Mouse (Mus musculus) lung, postnatal 14 days (tissue): ENCODE measurements around the gene Pdlim5.

Source experiments
- DNase-seq: peaks from one replicate; pipeline ENCODE4 v3.0.0; 2021

Gene Pdlim5

DNA sequence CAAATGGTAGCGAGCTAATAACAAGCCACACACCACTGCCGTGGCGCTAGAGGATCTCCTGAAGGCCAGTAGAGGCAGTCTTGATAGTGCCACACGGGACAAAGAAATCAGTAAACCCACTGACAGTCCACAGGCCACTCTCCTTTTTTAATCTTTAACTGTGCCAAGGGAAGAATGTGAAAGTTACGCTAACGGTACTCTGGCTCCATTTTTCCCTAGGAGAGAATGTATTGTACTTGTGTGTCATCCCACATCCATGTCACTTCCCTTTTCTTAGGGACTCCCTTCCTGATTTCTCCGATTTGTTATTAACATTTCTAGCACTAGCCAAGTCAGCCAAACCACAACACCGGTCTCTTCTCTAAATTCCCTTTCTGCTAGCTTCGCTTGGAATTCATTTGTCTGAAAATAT is 1.5 kb downstream of the Pdlim5 start:
- DNase-seq = peak; percentile 15

DNA sequence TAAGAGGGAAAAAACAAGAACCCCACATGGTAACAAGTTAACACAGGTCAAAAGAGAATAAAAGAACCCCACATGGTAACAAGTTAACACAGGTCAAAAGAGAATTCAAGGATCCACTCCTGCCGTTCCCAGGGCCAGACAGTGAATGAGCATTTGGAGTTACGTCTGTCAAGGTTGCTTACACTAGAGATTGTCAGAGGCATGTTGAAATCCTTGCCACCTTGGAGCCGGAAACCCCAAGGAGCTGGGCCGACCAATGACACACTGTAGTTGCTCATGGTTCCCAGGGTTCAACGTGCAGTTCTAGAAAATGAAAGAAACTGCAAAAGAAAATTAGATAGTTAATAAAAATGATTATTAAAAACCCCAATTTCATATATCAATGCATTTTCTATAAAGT is 4.0 kb downstream of the Pdlim5 start:
- no peak for DNase-seq

DNA sequence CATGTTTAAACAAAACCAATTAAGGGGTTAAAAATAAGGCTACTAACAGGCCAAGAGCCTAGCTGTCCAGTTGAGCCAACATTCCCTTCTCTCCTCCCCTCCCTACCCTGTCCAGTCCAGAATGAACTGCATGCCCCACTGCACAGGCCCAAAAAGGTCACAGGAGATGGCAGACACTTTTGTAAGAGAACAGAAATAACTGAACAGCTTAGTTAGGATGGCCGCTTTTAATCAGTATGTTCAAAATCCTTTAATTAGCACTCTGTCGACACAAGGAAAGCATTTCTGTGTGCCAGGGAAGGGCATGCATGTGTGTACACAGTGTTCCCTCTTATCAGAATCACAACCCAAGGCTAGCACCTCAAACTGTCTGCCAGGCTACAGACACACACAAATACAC is 5.2 kb downstream of the Pdlim5 start:
- no peak for DNase-seq

DNA sequence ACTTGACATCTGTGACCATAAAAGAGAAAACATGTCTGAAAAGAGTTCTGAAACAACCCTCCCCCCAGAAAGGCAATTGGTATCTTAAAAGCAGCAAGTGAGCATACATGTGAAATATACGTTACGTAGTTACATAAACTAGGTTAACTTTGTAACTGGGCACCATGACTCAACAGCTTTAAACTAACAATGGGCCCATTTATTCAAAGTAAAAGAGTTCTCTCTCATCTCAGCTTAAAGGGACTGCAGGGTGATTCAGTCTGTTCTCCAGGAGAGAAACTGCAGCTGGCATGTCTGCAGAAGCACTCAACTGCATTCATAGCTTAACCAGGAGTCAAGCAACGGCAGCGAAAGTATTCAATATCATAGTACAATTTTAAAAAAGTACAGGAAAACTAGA is 7.3 kb downstream of the Pdlim5 start:
- DNase-seq = no peak

DNA sequence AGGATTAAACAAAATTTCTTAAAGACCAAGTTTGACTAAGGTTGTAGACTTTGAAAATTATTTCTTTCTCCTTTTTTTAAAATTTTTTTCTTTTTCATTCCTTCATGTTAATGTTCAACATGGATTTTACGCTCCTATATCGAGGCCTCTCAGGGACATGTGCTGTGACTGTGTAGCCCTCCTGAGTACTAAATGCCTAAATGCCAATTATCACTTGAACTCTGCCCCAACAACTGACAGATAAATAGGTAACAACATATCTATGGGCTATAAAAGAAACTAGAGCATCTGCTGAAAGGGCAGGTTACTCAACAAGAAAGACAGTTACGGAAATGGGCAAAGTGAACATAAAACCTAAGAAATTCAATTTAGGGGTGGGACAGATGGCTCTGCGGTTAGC is 9.0 kb downstream of the Pdlim5 start:
- DNase-seq = no peak

DNA sequence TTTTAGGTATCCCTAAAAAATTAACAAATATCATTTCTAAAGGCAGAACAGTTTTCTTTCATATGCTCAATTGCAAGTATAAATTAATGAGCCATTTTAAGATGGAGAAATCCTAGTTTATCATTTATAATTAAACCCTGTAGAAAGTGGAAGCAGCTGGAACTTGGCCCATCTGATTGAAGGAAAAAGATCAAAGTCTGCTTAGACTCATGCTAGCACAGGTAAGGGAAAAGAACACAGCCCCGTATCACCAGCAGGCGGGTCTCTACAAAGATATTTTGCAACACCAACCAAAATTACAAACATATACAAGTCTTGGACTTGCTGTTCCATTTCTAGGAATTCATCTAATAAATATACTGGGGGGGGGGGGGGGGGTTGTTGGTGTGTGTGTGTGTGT is 9.8 kb downstream of the Pdlim5 start:
- no peak for DNase-seq

DNA sequence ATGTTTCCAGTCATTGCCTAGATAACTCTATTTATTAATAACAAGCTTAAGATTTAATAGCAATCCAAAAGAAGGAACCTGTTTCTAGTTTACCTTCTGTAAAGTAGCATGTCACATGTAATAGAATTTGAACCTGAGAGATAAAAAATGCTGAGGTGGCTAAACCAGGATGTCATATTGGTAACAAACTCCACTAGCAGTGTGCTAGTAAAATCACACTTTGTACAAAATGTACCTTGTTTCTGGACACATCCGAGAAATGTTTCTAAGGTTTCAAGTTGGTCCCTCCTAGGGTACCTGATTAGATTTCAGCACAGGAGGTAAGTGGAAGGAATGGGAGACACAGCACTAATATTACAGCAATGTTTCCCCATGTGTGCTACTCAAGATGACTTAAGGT is 18.9 kb downstream of the Pdlim5 start:
- no peak for DNase-seq

DNA sequence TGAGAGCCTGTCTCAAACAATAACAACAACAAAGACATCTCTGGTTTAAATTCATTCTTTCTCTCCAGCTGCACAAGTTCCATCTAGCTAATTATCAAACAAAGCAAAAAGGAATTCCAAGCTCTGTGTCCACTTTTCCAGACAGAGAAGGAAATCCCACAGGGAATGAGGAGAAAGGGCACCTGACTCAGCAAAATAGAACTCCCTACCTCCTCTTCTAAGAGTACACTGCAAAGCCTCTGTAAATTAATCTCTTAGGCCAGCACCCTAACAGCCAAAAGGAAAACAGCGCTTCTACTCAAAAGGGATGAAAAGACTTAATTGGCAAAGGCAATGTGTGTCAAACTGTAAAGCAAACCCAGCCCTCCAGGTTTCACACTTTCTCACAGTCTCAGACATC is 20.4 kb downstream of the Pdlim5 start:
- no peak for DNase-seq

DNA sequence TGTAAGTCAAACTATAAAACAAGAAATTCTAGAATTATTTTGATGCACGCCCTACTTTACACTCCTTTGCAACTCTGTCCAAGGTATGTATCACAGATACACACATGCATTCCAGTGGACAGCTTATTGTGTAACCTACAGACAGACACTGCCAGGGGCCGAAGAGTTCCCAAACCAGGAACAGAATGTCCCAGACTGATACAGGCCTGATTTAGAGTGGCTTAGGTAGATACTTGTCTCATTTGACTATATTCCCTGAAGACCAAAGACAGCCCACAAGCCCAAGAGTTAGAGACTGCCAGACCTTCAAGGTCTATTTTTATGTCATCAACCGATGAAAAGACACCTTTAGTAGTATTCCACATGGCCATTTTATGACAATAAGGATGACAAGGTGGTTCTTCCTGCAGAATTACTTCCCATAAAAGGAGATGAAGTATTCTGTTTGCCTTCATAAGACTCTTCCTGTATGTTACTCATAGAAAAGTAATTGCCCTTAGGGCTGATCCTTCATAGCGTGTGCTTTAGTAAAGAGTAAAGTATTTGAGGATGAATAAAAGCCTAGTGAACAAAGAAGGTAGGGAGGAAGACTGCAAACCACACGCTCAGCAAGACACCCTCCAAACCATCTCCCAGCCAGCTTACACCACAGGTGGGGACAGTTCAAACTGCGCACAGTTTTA is 22.9 kb downstream of the Pdlim5 start:
- DNase-seq = no peak

DNA sequence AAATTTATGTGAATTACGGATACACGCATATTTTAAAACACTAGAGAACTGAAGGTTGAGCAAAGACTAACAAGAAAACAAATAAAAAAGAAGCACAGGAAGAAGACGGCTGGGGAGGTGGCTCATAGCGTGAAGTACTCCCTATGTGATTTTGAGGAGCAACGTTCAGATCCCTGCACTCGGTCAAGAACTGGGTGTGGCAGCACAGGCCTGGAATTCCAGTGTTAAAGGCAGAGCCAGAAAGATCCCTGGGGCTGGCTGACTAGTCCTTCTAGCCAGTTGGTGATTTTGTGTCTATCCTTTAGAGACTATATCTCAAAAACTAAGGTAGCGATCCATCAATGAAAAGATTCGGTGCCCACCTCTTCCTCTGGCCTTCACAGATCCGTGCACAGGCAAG is 27.1 kb downstream of the Pdlim5 start:
- DNase-seq = no peak

DNA sequence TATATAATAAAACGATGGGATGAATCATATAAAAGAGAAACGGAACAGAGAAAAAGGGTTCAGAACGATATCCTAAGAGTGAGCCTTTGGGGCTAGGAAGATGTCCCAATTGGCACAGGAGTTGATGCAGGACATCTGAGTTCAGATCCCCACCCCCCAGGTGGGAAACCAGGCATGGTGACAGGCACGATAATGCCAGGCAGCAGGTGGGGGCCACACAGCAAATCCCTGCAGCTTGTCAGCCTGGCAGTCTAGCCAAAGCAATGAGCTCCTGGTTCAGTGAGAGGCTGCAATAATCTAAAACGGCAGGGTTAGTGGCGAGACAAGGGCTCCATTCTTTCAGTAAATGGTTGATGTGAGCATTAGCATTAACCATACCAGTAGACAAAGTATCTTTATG is 33.4 kb downstream of the Pdlim5 start:
- no peak for DNase-seq

DNA sequence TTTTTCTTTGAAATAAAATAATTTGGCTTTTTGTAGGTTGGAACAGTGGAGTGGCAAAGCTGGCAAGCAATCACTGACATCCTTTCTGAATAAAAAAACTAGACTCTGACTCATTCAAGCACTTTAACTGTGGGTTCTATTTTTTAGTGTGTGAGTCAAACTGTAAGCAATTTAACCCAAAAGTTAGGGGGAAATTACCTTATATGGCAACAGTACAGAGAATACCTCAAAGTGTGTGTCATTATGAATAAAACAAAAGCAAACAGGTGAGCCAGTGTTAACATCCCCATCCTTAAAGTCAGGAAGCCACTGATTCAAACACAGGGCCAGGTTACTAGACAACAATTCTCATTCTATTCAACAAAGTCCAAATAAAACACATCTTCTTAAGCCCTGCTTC is 36.5 kb downstream of the Pdlim5 start:
- DNase-seq = no peak

DNA sequence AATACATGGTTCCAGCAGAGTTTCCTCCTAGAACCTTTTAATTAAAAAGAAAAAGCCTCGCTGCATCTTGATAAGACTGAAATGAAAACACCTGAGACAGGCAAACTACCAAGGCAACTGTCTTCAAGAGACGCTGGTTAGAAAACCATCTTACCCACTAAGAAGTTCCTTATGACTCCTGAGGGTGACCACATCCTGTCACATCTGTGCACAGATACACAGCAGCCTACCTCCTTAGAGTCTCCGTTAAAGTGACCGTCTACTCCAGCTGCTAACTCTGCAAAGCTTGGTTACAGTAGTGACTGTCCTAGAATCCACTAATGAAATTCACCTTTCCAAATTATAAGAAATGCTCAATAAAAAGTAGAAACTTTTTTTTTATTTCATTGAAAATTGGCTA is 38.8 kb downstream of the Pdlim5 start:
- no peak for DNase-seq

DNA sequence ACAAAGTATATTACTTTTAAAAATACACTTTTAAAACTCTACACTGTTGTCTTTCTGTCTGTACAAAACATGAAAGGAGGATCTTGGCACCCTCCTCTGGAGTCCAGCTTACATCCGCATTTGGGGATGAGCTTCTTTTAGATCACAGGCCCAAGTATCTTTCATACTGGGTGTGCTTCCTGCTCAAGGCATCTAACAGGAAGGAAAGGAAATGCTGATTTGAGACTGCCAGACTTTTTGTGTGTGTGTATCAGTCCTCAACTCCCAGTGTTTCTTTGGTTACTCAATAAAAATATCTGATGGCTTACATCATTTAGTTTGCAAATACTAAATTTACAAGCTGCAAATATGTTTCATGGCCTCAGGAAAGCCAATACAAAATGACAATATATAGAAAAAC is 42.3 kb downstream of the Pdlim5 start:
- no peak for DNase-seq

DNA sequence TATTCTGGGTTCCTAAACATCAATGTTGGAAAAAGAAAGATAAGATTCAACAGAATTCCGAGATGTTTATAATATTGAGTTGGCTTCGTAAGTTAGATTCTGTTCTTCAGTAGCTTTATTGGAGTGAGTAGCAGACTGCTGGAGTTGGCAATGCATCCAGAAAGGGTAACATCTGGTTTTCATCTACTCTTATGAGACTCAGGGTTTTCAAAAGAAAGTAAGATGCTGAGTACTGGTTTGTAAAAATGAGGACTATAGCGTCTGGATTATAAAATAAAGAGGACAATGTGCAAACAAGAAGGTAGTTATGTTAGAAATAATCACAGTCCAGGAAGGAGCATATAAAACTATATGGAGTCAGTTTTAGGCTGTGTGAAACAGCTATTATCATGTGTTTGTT is 45.0 kb downstream of the Pdlim5 start:
- DNase-seq = no peak

DNA sequence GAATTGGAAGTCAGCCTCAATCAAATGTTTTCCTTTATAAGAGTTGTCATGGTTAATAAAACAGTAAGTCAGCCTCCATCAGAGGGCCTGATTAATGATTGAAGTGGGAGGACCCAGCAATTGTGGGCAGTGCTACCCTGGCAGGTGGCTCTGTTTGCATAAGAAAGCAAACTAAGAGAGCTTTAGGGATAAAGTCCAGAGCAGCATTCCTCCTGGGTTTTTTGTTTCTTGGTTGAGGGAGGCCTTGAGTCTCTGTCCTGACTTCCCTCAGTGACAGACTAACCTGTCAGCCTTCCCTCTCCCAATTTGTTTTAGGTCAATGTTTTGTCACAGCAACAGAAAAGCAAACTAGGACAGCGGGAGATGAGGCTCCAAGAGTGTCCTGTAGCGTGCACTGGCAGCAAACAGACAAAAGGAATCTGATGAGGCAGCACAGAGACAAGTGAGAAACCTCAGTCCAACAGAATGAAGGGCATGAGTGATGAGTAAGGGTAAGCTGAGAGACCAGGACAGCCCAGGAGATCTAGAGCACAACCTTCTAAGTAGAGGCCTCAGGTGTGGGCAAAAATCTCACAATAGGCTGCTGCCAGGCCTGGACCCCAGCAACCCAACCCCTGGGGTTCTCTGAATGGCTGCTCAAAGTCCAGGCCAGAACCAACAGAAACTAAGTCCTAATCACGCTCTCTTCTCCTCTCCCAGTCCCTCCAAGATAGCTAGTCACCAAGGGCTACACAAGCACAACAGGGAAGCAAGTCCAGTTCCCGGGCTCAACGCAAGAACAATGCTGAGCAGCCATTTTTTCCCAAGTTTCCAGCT is 46.5 kb downstream of the Pdlim5 start:
- DNase-seq = no peak

DNA sequence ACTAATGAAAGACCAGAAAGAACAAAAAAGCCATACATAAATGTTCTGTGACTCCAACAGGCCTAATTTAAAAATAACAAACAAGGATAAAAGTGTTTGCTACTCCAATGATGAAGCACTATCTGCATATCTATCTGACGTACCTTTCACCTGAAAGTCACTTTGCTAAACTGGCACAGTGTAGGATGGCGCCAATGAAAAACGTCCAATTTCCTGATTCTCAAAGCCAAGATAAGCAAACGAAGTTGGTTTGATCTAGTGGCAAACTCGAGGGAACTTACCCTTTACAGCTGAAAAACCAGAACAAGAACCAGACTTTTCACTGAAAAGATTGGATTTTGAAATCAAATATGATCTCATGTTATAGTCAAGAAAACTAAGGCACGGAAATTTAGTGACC is 49.2 kb downstream of the Pdlim5 start:
- DNase-seq = no peak

DNA sequence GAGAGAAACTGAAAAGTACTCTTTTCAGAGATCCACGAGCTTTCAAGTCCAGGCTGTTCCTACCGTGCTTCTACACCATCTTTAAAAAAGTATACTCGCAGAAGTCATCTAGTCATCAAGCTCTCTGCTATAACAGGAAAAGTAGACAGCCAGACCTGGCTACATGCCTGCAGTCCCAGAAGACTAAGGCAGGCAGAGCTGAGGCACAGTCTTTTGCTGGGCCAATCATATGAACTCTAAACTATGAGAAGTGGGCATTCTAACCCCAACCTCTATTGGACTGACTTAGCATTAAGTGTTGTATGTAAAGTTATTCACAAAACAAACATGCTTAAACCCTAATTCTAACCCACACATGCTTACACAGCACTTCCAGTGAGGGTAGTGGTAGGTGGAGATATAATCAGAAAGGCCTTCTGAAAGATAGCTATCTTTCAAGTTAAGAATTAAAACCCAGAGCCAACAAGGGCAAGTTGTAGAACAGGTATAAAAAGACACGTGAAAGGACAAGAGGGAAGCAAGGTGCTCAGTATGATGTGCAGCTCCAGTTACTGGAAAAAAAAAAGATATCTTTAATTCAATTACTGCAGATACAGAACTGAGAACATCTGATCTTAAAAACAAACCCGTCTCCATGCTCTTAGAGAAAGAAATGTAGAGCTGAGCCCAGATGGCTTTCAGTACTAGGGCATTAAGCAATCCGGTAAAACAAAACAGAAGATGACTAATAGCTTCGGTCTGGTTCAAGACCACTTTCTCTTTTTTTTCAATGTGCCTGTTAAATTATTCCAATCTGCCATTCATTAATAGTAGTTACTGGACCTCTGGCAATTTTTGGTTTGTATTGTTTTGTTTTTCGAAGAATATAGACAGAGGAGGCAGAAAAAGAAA is 50.0 kb downstream of the Pdlim5 start:
- DNase-seq = no peak

DNA sequence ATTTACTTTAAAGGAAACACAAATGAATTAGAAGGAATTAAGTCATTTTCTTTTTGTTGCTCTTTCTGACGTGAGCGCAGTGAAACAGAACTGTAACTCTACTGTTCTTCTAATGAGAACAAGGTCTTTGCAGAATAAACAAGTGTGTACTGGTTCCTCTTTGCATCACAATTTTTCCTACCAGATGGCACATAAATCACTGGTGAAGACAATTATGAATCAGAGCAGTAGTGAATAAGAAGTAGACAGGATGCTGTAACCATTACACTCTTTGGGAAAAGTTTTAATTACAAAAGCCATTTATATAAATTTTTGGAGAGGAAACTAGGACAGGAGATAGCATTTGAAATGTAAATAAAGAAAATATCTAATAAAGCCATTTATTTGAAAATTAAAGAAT is 51.7 kb downstream of the Pdlim5 start:
- DNase-seq = no peak

DNA sequence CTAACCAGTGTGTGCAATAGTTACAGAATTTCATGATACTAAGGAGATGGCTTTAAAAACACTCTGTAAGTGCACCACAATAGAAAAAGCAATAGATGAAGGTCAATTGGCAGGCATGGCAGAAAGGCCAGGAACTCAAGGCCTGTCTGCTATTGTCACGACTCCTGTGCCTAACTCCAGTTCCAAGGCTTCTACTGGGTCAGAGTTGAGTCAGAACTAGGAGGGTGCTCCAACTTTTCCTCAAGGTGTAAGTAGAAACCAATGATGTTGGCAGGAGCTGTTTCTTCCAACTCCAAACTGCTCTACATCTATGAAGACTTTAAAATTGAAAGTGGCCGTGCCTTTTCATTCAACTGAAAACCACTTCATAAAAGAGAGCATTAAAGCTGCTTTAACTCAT is 54.8 kb downstream of the Pdlim5 start:
- no peak for DNase-seq

DNA sequence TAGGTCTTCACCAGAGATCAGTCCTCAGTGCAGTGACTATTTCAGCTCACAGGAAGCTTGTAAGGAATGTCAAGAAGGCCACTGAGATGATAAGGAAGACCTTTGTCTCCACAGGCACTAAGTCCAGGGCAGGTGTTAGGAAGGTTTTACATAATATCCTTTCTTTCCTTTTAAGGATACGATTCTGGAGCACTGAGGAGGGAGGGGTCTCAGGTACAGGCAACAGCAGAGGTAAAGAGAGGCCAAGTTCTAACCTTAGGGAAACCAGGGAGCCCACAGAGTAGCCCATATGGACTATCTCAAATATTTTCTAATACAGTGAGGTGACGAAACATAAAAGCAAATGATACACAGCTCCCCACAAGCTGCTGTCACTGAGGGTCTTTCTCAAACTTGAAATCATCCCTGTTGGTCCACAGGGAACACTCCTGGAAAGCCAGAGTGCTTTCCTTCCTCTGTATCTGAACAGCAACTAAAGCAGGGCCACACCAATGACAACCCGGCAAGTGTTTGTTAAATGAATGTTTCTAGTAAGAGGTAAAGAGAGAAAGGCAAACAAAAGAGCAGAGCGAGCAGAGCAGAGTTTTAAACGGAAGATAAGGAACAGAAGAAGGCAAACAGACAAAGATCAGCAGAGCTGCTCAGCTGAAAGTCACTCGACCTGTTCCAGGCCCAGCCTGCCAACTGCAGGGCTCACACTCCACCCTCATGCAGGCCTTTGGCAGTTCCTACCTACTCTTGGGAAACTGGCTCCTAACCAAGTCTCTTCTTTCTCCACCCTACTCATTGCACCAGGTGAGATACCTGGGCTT is 55.9 kb downstream of the Pdlim5 start:
- DNase-seq = peak; percentile 21

DNA sequence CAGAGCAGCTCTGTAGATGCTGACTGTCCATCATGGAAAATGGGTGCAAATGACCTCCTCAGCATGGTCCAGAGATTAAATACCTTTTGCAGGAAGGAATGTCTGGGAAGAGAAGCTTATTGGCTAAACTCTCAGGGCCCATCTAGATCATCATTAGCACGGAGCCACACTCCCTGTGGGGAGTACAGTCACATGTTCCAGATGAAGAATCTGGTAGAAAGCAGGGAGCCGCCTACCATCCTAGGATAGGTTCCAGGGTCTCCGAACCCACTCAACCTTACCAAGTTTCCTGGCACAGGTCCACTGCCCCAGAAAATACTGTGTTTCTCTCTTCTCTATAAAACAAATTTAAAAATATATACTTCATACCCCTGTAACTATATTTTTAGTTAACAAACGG is 57.4 kb downstream of the Pdlim5 start:
- no peak for DNase-seq

DNA sequence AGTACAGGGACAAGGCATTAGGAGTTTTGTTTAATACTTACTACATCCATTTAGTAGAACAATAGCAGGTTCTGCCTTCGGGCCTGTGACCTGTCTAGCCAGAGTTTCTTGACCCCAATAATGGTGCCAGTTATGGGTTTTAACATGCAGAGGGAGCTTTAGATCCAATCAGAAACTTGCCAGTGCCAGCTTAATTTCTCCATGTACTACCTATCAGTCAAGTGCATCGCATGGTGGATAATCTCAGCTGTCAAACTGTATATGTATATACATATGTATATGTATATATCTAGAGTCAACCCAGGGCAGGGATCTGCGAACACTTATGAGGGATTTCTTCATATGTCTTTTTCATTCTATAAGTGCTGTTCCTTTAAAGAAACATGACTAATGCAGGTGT is 61.0 kb downstream of the Pdlim5 start:
- no peak for DNase-seq
